Mouse (Mus musculus) liver, embryonic 14.5 days (tissue): ENCODE results near the gene Rreb1. TPM values are rescaled to one million over a fixed set of nuclear protein-coding genes. Genes with fewer than 3 reads are reported as not detected.

Experiments used
- ATAC-seq: fragments of 200-750 bp; cut with Nextera tagmentation; 2 replicates; pipeline ENCODE4 v1.8.0; 2017; ENCODE audit warnings: moderate number of reproducible peaks, mild to moderate bottlenecking, moderate library complexity; ENCODE audit not compliant: insufficient read depth
- DNase-seq, 3 experiments: peaks; one replicate each; pipeline ENCODE4 v3.0.0-alpha.2; 2012 to 2013; ENCODE audit warnings: low read depth in 3 of 3, low spot score in 3 of 3
- H3K27ac ChIP-seq: fragments of 300-500 bp; sonication (generic); 2 replicates; pipeline ENCODE4 v1.5.1; 2014; ENCODE audit warnings: moderate library complexity, mild to moderate bottlenecking, control low read depth, inconsistent platforms
- H3K27me3 ChIP-seq: fragments of 300-500 bp; sonication (generic); 2 replicates; pipeline ENCODE4 v1.6.1; 2014; ENCODE audit warnings: mild to moderate bottlenecking, low read length, moderate library complexity; ENCODE audit not compliant: control insufficient read depth, insufficient read depth
- H3K36me3 ChIP-seq: fragments of 300-500 bp; sonication (generic); replicated peaks from 2 replicates; pipeline ENCODE4 v1.6.1; 2014; ENCODE audit warnings: low read depth; ENCODE audit not compliant: control insufficient read depth, insufficient read depth
- H3K4me1 ChIP-seq, 2 experiments: fragments of 200-500 bp in 1 of 2; fragments of 300-500 bp in 1 of 2; sonication (generic) in 1 of 2; replicated peaks; 2 replicates each; pipeline ENCODE4 v1.6.1; 2012 to 2014; ENCODE audit warnings: antibody characterized with exemption in 1 of 2, inconsistent platforms in 1 of 2, low read length in 1 of 2; ENCODE audit not compliant: control insufficient read depth in 2 of 2, insufficient read depth in 2 of 2
- H3K4me2 ChIP-seq: fragments of 300-500 bp; sonication (generic); 2 replicates; pipeline ENCODE4 v1.6.1; 2014; ENCODE audit warnings: low read depth, mild to moderate bottlenecking, control low read depth, moderate library complexity
- H3K4me3 ChIP-seq, 2 experiments: fragments of 200-500 bp in 1 of 2; fragments of 300-500 bp in 1 of 2; sonication (generic) in 1 of 2; 2 replicates each; pipeline ENCODE4 v1.5.1; 2012 to 2014; ENCODE audit warnings: low read depth in 2 of 2, low read length in 2 of 2, mild to moderate bottlenecking in 2 of 2, control low read depth in 1 of 2, inconsistent platforms in 1 of 2, moderate library complexity in 1 of 2; ENCODE audit not compliant: insufficient read depth in 1 of 2
- H3K9ac ChIP-seq: fragments of 300-500 bp; sonication (generic); replicated peaks from 2 replicates; pipeline ENCODE4 v1.6.1; 2014; ENCODE audit warnings: mild to moderate bottlenecking, control low read depth, moderate library complexity
- H3K9me3 ChIP-seq: fragments of 300-500 bp; sonication (generic); 2 replicates; pipeline ENCODE4 v1.6.1; 2016; ENCODE audit warnings: low read length, mixed read lengths; ENCODE audit not compliant: control insufficient read depth
- CTCF ChIP-seq: IDR thresholded peaks from 2 replicates; pipeline ENCODE4 v1.5.1; 2016; ENCODE audit warnings: antibody characterized with exemption, low read depth, control low read depth
- EP300 ChIP-seq: IDR thresholded peaks from 2 replicates; pipeline ENCODE4 v1.6.1; 2016; ENCODE audit warnings: antibody characterized with exemption, low read depth
- WGBS: fragments of 180-500 bp; shearing (Covaris S2); extraction: QIAGEN DNeasy Blood & Tissue Kit; methylation state at CpG from one replicate; pipeline ENCODE4 v1.1.7; 2014; ENCODE audit not compliant: insufficient replicate concordance; 5-methylcytosine and 5-hydroxymethylcytosine counted together
- polyA plus RNA-seq, 2 experiments: library from polyadenylated mRNA; depleted of rRNA in 1 of 2; stranded (reverse) in 1 of 2; unstranded in 1 of 2; fragments of >200 nt; fragmentation: Nextera tagmentation in 1 of 2; extraction: Ambion mirVana in 1 of 2; gene quantifications; 2 replicates each; pipeline versions ENCODE4 v1.2.1 to v1.2.3; 2012 to 2014

Rreb1 gene
- polyA plus RNA-seq, 2 experiments: 5.4 TPM

DNA sequence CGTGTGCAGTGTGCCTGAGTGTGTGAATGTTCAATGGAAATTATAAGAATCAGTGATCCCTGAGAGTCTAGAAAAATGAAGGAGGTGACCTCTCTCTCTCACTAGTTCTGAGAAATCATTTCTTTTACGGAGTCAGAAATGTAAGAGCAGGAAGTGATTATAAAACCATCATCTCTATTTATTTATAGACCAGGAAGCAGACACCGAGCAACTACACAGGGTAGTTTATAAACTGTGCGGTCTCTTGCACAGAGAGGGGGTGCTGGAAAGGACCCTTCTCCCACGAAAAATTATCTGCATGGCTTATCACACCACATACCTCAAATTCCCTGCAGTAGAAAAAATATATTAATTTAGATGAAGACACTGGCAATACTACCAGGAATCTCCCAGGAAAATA is 37.4 kb upstream of the Rreb1 start:
- no peaks in the 10 kb centered on the region for H3K36me3 ChIP-seq
- H3K9ac ChIP-seq: no peak overlapping the region
- H3K4me3 ChIP-seq: no peak overlapping the region
- DNase-seq (no peak), ATAC-seq (no peak)
- H3K9me3 ChIP-seq: no peaks in the 10 kb centered on the region
- no peak overlapping the region for H3K27ac ChIP-seq
- no peak overlapping the region for H3K4me2 ChIP-seq
- TF ChIP-seq EP300: no peak
- TF ChIP-seq CTCF: no peak
- H3K27me3 ChIP-seq: no peaks in the 10 kb centered on the region
- peaks cover 3 to 19% of the 10 kb centered on the region in 2 experiments; a peak in 3 of 4 replicates for H3K4me1 ChIP-seq
- WGBS: 40% methylated on average over 5 of the region's 5 CpGs

DNA sequence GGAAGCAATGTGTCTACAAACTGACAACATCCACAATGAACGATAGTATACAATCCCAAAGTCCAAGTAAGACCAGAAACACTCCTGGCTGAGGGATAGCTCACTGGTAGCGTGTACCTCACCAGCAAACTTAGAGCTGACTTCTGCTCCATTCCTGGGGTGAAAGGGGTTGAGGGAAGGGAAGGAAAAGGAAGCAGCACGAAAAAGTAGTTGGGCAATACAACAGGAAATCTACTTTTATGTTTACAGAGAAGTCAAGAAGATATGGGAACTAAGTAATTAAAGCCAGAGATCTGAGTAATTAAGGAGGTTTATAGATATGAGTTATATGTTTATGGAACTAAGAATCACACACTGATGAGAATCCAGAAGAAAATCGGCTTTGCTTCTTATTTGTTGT is 36.0 kb upstream of the Rreb1 start:
- Histone ChIP-seq H3K4me1 (peaks cover 3 to 19% of the 10 kb centered on the region in 2 experiments; a peak in 3 of 4 replicates), H3K4me3 (no peak overlapping the region), H3K9ac (no peak overlapping the region), H3K36me3 (no peaks in the 10 kb centered on the region), H3K27me3 (no peaks in the 10 kb centered on the region), H3K4me2 (no peak overlapping the region), H3K9me3 (no peaks in the 10 kb centered on the region), H3K27ac (no peak overlapping the region)
- TF ChIP-seq CTCF: no peak
- no peak for TF ChIP-seq EP300
- no peak for DNase-seq
- WGBS: 47% methylated on average over 4 of the region's 4 CpGs
- no peak for ATAC-seq

DNA sequence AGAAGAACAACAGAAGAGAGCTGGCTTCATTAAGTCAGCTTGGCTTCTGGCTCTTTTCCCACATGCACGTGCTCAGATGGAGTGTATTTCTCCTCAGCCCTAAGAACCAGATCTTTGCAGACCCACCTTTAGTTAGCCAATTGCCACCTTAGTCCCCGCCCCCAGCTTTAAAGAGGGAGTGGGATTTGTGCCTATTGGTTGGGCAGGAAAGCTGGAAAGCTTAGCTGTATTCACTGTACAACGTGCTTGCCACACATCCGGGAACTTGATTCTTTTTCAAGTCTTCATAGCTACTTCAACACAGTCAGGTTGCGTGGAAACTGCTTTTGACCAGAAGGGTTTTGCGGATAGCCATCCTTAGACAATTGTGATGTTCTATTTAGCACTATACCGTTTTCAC is 30.7 kb upstream of the Rreb1 start:
- no peak overlapping the region for H3K4me2 ChIP-seq
- TF ChIP-seq EP300 (no peak), CTCF (no peak)
- H3K4me1 ChIP-seq: peaks cover 0 to 26% of the 10 kb centered on the region in 2 experiments; a peak in 2 of 4 replicates
- no peak for DNase-seq
- H3K9ac ChIP-seq: no peak overlapping the region
- no peak overlapping the region for H3K27ac ChIP-seq
- H3K9me3 ChIP-seq: no peaks in the 10 kb centered on the region
- no peak for ATAC-seq
- 67% methylated on average over 7 of the region's 7 CpGs for WGBS
- H3K4me3 ChIP-seq: no peak overlapping the region
- H3K27me3 ChIP-seq: no peaks in the 10 kb centered on the region
- no peaks in the 10 kb centered on the region for H3K36me3 ChIP-seq

DNA sequence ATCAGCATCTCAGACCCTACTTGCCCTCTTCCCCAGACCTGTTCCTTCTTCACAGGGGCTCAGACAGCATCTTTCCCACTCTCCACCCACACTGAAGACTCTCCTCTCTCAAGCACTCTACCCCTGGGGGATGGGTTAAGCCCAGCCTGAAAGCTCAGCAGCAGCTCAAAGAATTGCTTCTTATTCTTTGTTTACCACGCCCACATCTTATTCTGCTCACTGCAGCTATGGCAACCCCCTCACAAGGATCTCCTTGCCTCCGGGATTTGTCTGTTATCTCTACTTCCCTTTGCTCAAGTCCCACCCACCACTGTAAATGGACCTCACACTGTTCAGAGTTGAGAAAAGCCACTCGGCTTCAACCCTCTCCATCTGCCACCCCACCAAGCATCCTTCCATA is 28.7 kb upstream of the Rreb1 start:
- Histone ChIP-seq H3K9ac (no peak overlapping the region), H3K4me2 (no peak overlapping the region), H3K4me3 (no peak overlapping the region), H3K9me3 (no peaks in the 10 kb centered on the region), H3K4me1 (peaks cover 0 to 24% of the 10 kb centered on the region in 2 experiments; a peak in 2 of 4 replicates), H3K27ac (no peak overlapping the region), H3K36me3 (no peaks in the 10 kb centered on the region), H3K27me3 (no peaks in the 10 kb centered on the region)
- DNase-seq: no peak
- TF ChIP-seq EP300 (no peak), CTCF (no peak)
- WGBS: 14% methylated on average over 3 of the region's 3 CpGs
- no peak for ATAC-seq

DNA sequence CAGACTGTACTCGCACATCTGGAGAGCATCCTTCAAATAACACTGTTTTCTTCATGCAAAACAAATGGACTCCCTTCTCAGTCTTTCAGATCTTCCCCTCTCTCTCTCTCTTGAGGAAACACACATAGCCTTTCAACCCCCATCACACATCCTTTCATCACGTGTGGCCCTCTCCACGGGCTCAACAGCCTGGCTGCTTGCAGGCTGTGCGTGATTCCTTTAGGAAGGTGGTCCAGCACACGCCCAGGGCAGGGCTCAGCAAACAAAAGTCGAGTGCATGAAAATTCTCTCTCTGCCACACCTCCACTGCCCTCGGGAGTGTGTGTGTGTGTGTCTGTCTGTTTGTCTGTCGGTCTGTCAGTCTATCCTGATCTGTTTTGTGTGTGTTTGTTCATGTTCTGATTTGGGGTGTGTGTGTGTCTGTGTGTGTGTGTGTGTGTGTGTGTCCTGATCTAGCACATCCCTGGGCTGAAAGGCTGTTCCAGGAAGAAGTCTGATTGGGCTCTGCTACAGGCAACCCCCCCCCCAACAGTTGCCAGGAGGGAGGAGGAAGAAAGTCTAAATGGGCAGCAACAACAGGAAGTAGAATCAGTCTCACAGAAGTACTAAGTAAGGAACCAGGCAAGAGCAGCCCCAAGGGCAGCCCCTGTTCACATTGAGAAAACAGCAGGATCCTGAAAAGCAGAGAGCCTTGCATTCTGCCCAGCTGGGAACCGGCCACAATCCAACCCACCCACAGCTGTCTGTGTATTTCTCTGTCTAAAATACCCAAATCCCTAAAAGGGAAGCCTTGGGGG is 26.8 kb upstream of the Rreb1 start:
- Histone ChIP-seq H3K27me3 (no peaks in the 10 kb centered on the region), H3K9me3 (no peaks in the 10 kb centered on the region), H3K36me3 (no peaks in the 10 kb centered on the region), H3K4me3 (no peak overlapping the region), H3K4me2 (no peak overlapping the region), H3K4me1 (peaks cover 0 to 24% of the 10 kb centered on the region in 2 experiments; a peak in 2 of 4 replicates), H3K27ac (no peak overlapping the region), H3K9ac (no peak overlapping the region)
- WGBS: 31% methylated on average over 9 of the region's 9 CpGs
- DNase-seq (no peak), ATAC-seq (no peak)
- no peak for TF ChIP-seq EP300
- no peak for TF ChIP-seq CTCF
